Mouse (Mus musculus) kidney, adult 2 months (tissue): ENCODE measurements at regions not wholly inside any gene's neighbourhood (a gene's known extent, or its start where the extent isn't known, plus 50 kb on each side); places are given as distances from the start of the nearest gene placed in this dataset.

Experiments
- DNase-seq: peaks from one replicate; pipeline ENCODE4 v3.0.0; 2021
- H3K27ac ChIP-seq: fragments of 200-500 bp; 2 replicates; pipeline ENCODE4 v1.5.1; 2012; ENCODE audit warnings: low read depth, low read length, control low read depth, inconsistent platforms; ENCODE audit not compliant: insufficient read depth
- H3K27me3 ChIP-seq: fragments of 200-500 bp; replicated peaks from 2 replicates; pipeline ENCODE4 v1.6.1; 2012; ENCODE audit warnings: mild to moderate bottlenecking, moderate library complexity, low read length, inconsistent platforms; ENCODE audit not compliant: control insufficient read depth, insufficient read depth
- H3K36me3 ChIP-seq: fragments of 200-500 bp; 2 replicates; pipeline ENCODE4 v1.6.1; 2012; ENCODE audit warnings: mild to moderate bottlenecking, moderate library complexity, low read length, inconsistent platforms; ENCODE audit not compliant: control insufficient read depth, insufficient read depth
- H3K4me1 ChIP-seq: fragments of 200-500 bp; 2 replicates; pipeline ENCODE4 v1.6.1; 2011; ENCODE audit warnings: low read length; ENCODE audit not compliant: control insufficient read depth, insufficient read depth
- H3K4me3 ChIP-seq: fragments of 200-500 bp; 2 replicates; pipeline ENCODE4 v1.5.1; 2011; ENCODE audit warnings: mild to moderate bottlenecking, low read depth, low read length, control low read depth; ENCODE audit not compliant: insufficient read depth
- CTCF ChIP-seq: fragments of 200-500 bp; conservative IDR thresholded peaks from 2 replicates; pipeline ENCODE4 v1.5.1; 2011; ENCODE audit warnings: low read depth, mild to moderate bottlenecking, control low read depth, low read length, moderate library complexity, mixed read lengths; ENCODE audit not compliant: insufficient read depth, insufficient read length
- POLR2A ChIP-seq: fragments of 200-500 bp; IDR thresholded peaks from one replicate; pipeline ENCODE4 v1.6.1; 2011; ENCODE audit warnings: low read depth, low read length, control low read depth
- WGBS: fragments of 180-500 bp; shearing (Covaris S2); methylation state at CpG from one replicate; pipeline ENCODE4 v1.1.7; 2018; 5-methylcytosine and 5-hydroxymethylcytosine counted together

GRCm38 (mm10) chr4:106129803-106130202 is 186.2 kb upstream of the Usp24 start:
- Histone ChIP-seq H3K27me3 (no peaks in the 10 kb centered on the region), H3K36me3 (no peaks in the 10 kb centered on the region), H3K4me1 (peaks cover 4% of the 10 kb centered on the region; the same call in 1 of the 2 replicates), H3K27ac (no peak overlapping the region), H3K4me3 (no peak overlapping the region)
- WGBS, result 97% methylated on average over 2 of the region's 2 CpGs
- no peak for DNase-seq
- no peak for TF ChIP-seq CTCF
- no peak for TF ChIP-seq POLR2A

- Histone ChIP-seq H3K27me3 (no peaks in the 10 kb centered on the region), H3K27ac (peak overlapping the region; percentile 25; the same call in 1 of the 2 replicates), H3K4me1 (peaks cover 4% of the 10 kb centered on the region; the same call in 1 of the 2 replicates), H3K4me3 (no peak overlapping the region), H3K36me3 (no peaks in the 10 kb centered on the region)
- WGBS, result 60% methylated on average over 10 of the region's 10 CpGs
- peak; percentile 84 for DNase-seq
- no peak for TF ChIP-seq POLR2A
- no peak for TF ChIP-seq CTCF
These were observed 182.0 kb upstream of the Usp24 start for GRCm38 (mm10) chr4:106133746-106134730.

DNA sequence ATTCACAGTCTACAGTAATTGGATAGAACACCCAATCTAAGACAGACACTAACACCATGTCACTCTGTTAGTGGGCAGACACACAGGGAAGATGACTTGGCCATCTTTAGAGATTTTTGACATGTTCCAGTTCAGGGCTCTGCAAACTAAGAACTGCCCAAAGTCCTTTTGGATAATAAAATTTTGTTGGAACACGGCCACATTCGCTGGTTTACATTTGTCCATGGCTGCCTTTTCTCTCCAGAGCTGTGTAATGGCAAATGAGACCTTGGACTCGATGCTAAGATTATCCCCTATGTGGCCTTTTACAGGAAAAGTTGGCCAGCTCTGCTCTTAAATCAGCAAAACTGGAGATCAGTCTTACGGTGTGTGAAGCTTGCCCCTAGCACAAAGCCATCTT is 173.3 kb upstream of the Usp24 start:
- H3K27me3 ChIP-seq, result no peaks in the 10 kb centered on the region
- no peak for TF ChIP-seq POLR2A
- no peak for TF ChIP-seq CTCF
- H3K27ac ChIP-seq, result 0 out of 2 replicates have a peak overlapping the region, but pooled peaks have one; percentile 50
- no peak overlapping the region for H3K4me3 ChIP-seq
- no peaks in the 10 kb centered on the region for H3K36me3 ChIP-seq
- DNase-seq, result peak; percentile 78
- WGBS, result 55% methylated on average over 4 of the region's 4 CpGs
- peaks cover 12% of the 10 kb centered on the region; the same call in 1 of the 2 replicates for H3K4me1 ChIP-seq

DNA sequence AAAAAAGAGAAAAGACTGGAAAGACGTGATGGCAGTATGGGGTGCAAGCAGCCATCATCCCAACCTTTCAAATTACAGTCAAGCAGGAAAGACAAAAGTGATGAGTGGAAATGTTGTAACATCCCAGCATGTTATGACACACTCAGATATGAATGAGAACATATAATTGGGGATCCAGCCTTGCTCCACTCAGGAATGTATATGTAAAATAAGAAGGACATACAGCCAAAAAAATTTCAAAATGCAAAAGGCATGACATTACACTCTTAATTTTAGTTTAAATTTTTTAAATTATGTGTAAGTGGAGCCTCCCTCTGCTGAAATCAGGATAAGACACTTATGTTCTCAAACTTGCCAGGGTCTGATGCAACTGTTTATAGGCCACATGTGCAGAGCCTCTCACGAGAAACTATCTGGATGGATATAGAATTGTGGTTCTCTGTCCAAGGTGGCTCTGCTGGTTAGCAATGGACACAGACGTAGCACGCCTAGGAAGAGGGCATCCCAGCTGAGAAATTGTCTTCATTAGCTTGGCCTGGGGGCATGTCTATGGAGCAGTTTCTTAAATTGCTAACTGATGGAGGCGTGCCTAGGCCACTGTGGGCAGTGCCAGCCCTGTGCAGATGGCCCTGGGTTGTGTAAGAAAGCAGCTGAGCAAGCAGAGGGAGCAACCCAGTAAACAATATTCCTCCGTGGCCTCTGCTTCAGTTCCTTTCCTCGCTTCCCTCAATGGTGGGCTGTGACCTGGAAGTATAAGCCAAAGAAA is 171.5 kb upstream of the Usp24 start:
- TF ChIP-seq POLR2A (no peak), CTCF (no peak)
- no peaks in the 10 kb centered on the region for H3K27me3 ChIP-seq
- 71% methylated on average over 7 of the region's 7 CpGs for WGBS
- H3K27ac ChIP-seq, result no peak overlapping the region
- peak; percentile 64 for DNase-seq
- H3K4me3 ChIP-seq, result no peak overlapping the region
- peaks cover 24% of the 10 kb centered on the region for H3K4me1 ChIP-seq
- no peaks in the 10 kb centered on the region for H3K36me3 ChIP-seq

DNA sequence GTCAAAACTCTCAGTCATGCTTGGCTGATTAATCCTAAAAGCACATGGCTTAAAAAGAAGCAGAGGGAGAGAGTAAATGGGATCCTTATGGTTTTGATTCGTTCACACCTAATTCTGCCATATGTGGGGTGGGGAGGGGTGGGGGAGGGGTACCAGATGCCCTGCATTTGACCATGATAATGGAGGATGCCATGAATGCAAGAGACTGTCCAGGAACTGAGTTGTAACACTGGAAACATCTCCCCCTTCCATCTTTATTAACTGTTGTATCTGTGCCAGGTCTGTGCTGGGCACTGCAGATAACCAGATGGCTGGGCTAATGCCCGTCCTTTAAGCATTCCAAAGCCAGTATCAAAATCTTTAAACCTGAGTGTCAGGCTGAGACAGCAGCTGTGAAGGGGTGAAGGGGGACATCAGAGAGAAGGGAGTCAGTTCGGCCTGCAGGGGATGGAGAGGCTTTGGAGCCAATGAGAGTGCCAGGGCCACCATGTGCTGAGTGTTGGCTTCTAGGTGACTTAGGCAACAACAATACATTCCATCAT is 169.0 kb upstream of the Usp24 start:
- peaks cover 25% of the 10 kb centered on the region for H3K4me1 ChIP-seq
- no peaks in the 10 kb centered on the region for H3K36me3 ChIP-seq
- TF ChIP-seq POLR2A, result no peak
- TF ChIP-seq CTCF, result no peak
- H3K27me3 ChIP-seq, result no peaks in the 10 kb centered on the region
- no peak overlapping the region for H3K4me3 ChIP-seq
- WGBS, result 72% methylated on average over 3 of the region's 3 CpGs
- H3K27ac ChIP-seq, result no peak overlapping the region
- no peak for DNase-seq

GRCm38 (mm10) chr4:106148866-106149265 is 167.1 kb upstream of the Usp24 start:
- no peak for TF ChIP-seq POLR2A
- Histone ChIP-seq H3K4me1 (peaks cover 20% of the 10 kb centered on the region), H3K27me3 (no peaks in the 10 kb centered on the region), H3K27ac (peak overlapping the region; percentile 87), H3K4me3 (no peak overlapping the region), H3K36me3 (no peaks in the 10 kb centered on the region)
- WGBS, result 70% methylated on average over 3 of the region's 3 CpGs
- DNase-seq, result peak; percentile 79
